Mouse (Mus musculus) MEL (cell line): ENCODE results near the gene Mrps27. TPM values are rescaled to one million over a fixed set of nuclear protein-coding genes. Genes with fewer than 3 reads are reported as not detected.

ENCODE experiments used
- DNase-seq: peaks from one replicate; pipeline ENCODE4 v3.0.0; 2011; ENCODE audit warnings: low read depth, low spot score
- H3K27ac ChIP-seq: 2 replicates; pipeline ENCODE4 v1.5.1; 2012; ENCODE audit warnings: low read depth, mild to moderate bottlenecking, control low read depth, low read length, moderate library complexity; ENCODE audit not compliant: control insufficient read depth
- H3K27me3 ChIP-seq, 2 experiments: fragments of 150-350 bp in 1 of 2; sonication (generic) in 1 of 2; 2 replicates each; pipeline ENCODE4 v1.6.1; 2012; ENCODE audit warnings: low read length in 2 of 2, mild to moderate bottlenecking in 2 of 2, improper control_type of control experiment in 1 of 2, moderate library complexity in 1 of 2; ENCODE audit not compliant: insufficient read depth in 2 of 2, control insufficient read depth in 1 of 2
- H3K36me3 ChIP-seq, 2 experiments: 2 replicates each; pipeline ENCODE4 v1.6.1; 2012 to 2014; ENCODE audit warnings: low read length in 2 of 2, improper control_type of control experiment in 1 of 2, inconsistent platforms in 1 of 2, mild to moderate bottlenecking in 1 of 2; ENCODE audit not compliant: insufficient read depth in 2 of 2, control insufficient read depth in 1 of 2
- H3K4me1 ChIP-seq, 2 experiments: fragments of 150-350 bp in 1 of 2; sonication (generic) in 1 of 2; 2 replicates each; pipeline ENCODE4 v1.6.1; 2012; ENCODE audit warnings: low read length in 2 of 2, improper control_type of control experiment in 1 of 2, mild to moderate bottlenecking in 1 of 2; ENCODE audit not compliant: insufficient read depth in 2 of 2, control insufficient read depth in 1 of 2
- H3K4me3 ChIP-seq, 2 experiments: fragments of 150-350 bp in 1 of 2; sonication (generic) in 1 of 2; 2 replicates each; pipeline ENCODE4 v1.5.1; 2012; ENCODE audit warnings: low read depth in 2 of 2, low read length in 2 of 2, mild to moderate bottlenecking in 2 of 2, moderate library complexity in 2 of 2, control low read depth in 1 of 2, improper control_type of control experiment in 1 of 2; ENCODE audit not compliant: control insufficient read depth in 1 of 2, insufficient read depth in 1 of 2
- H3K79me2 ChIP-seq: 2 replicates; pipeline ENCODE4 v1.6.1; 2012; ENCODE audit warnings: mild to moderate bottlenecking, low read length, moderate library complexity; ENCODE audit not compliant: control insufficient read depth, poor library complexity, insufficient read depth
- H3K9ac ChIP-seq: 2 replicates; pipeline ENCODE4 v1.6.1; 2012; ENCODE audit warnings: low read depth, mild to moderate bottlenecking, control low read depth, low read length, moderate library complexity; ENCODE audit not compliant: control insufficient read depth, poor library complexity, severe bottlenecking
- H3K9me3 ChIP-seq: fragments of 150-350 bp; sonication (generic); replicated peaks from 2 replicates; pipeline ENCODE4 v1.6.1; 2012; ENCODE audit warnings: mild to moderate bottlenecking, low read length, improper control_type of control experiment, moderate library complexity; ENCODE audit not compliant: insufficient read depth
- BHLHE40 ChIP-seq: IDR thresholded peaks from 2 replicates; pipeline ENCODE4 v1.6.1; 2012; ENCODE audit warnings: low read depth, mild to moderate bottlenecking, inconsistent platforms, low read length, improper control_type of control experiment, borderline replicate concordance
- CHD1 ChIP-seq: IDR thresholded peaks from 2 replicates; pipeline ENCODE4 v1.6.1; 2012; ENCODE audit warnings: low read depth, mild to moderate bottlenecking, inconsistent platforms, low read length, improper control_type of control experiment
- CHD2 ChIP-seq: IDR thresholded peaks from 2 replicates; pipeline ENCODE4 v1.6.1; 2011; ENCODE audit warnings: low read length, improper control_type of control experiment
- CTCF ChIP-seq, 3 experiments: IDR thresholded peaks in 2 of 3; conservative IDR thresholded peaks in 1 of 3; 2 replicates each; pipeline ENCODE4 v1.5.1; 2011 to 2012; ENCODE audit warnings: low read length in 3 of 3, low read depth in 2 of 3, mild to moderate bottlenecking in 2 of 3, improper control_type of control experiment in 1 of 3, inconsistent platforms in 1 of 3, mixed read lengths in 1 of 3, moderate library complexity in 1 of 3; ENCODE audit not compliant: control insufficient read depth in 1 of 3, insufficient read depth in 1 of 3, poor library complexity in 1 of 3, severe bottlenecking in 1 of 3
- E2F4 ChIP-seq: IDR thresholded peaks from 2 replicates; pipeline ENCODE4 v1.6.1; 2011; ENCODE audit warnings: low read depth, low read length, improper control_type of control experiment, borderline replicate concordance
- ELF1 ChIP-seq: IDR thresholded peaks from 2 replicates; pipeline ENCODE4 v1.6.1; 2014; ENCODE audit warnings: low read depth, mild to moderate bottlenecking, inconsistent platforms, low read length, improper control_type of control experiment, moderate library complexity
- EP300 ChIP-seq, 2 experiments: IDR thresholded peaks; 2 replicates each; pipeline ENCODE4 v1.6.1; 2011; ENCODE audit warnings: improper control_type of control experiment in 2 of 2, low read length in 2 of 2, low read depth in 1 of 2, mild to moderate bottlenecking in 1 of 2
- ETS1 ChIP-seq: IDR thresholded peaks from 2 replicates; pipeline ENCODE4 v1.6.1; 2012; ENCODE audit warnings: low read depth, mild to moderate bottlenecking, inconsistent platforms, low read length, improper control_type of control experiment, moderate library complexity
- GATA1 ChIP-seq: IDR thresholded peaks from 2 replicates; pipeline ENCODE4 v1.6.1; 2011; ENCODE audit warnings: low read depth, low read length, improper control_type of control experiment
- KAT2A ChIP-seq: conservative IDR thresholded peaks from 2 replicates; pipeline ENCODE4 v1.6.1; 2012; ENCODE audit warnings: low read depth, low read length, improper control_type of control experiment, inconsistent platforms
- MAFK ChIP-seq: IDR thresholded peaks from 2 replicates; pipeline ENCODE4 v1.6.1; 2011; ENCODE audit warnings: low read depth, mild to moderate bottlenecking, low read length, improper control_type of control experiment, borderline replicate concordance
- MXI1 ChIP-seq: IDR thresholded peaks from 2 replicates; pipeline ENCODE4 v1.6.1; 2011; ENCODE audit warnings: mild to moderate bottlenecking, low read depth, low read length, improper control_type of control experiment
- MYB ChIP-seq: IDR thresholded peaks from 2 replicates; pipeline ENCODE4 v1.6.1; 2011; ENCODE audit warnings: mild to moderate bottlenecking, low read depth, low read length, improper control_type of control experiment
- MYC ChIP-seq: IDR thresholded peaks from 2 replicates; pipeline ENCODE4 v1.6.1; 2011; ENCODE audit warnings: low read depth, mild to moderate bottlenecking, low read length, improper control_type of control experiment, moderate library complexity
- NELFE ChIP-seq: IDR thresholded peaks from 2 replicates; pipeline ENCODE4 v1.6.1; 2011; ENCODE audit warnings: low read depth, low read length, improper control_type of control experiment
- NRF1 ChIP-seq: IDR thresholded peaks from 2 replicates; pipeline ENCODE4 v1.6.1; 2014; ENCODE audit warnings: low read depth, mild to moderate bottlenecking, inconsistent platforms, low read length, improper control_type of control experiment, moderate library complexity; ENCODE audit not compliant: poor library complexity, insufficient read depth, severe bottlenecking
- POLR2AphosphoS2 ChIP-seq: IDR thresholded peaks from 2 replicates; pipeline ENCODE4 v1.6.1; 2011; ENCODE audit warnings: low read length, improper control_type of control experiment
- RAD21 ChIP-seq: IDR thresholded peaks from 2 replicates; pipeline ENCODE4 v1.6.1; 2011; ENCODE audit warnings: mild to moderate bottlenecking, low read depth, low read length, improper control_type of control experiment
- SIN3A ChIP-seq: IDR thresholded peaks from 2 replicates; pipeline ENCODE4 v1.6.1; 2012; ENCODE audit warnings: low read length, improper control_type of control experiment, inconsistent platforms
- SMC3 ChIP-seq: IDR thresholded peaks from 2 replicates; pipeline ENCODE4 v1.6.1; 2011; ENCODE audit warnings: low read depth, low read length, improper control_type of control experiment
- TAL1 ChIP-seq: IDR thresholded peaks from 2 replicates; pipeline ENCODE4 v1.6.1; 2012; ENCODE audit warnings: mild to moderate bottlenecking, inconsistent platforms, low read length, moderate library complexity, mixed read lengths
- TBP ChIP-seq: IDR thresholded peaks from 2 replicates; pipeline ENCODE4 v1.8.0; 2011; ENCODE audit warnings: low read depth, low read length, improper control_type of control experiment
- TCF12 ChIP-seq: IDR thresholded peaks from 2 replicates; pipeline ENCODE4 v1.6.1; 2014; ENCODE audit warnings: low read depth, mild to moderate bottlenecking, inconsistent platforms, low read length, improper control_type of control experiment, moderate library complexity
- UBTF ChIP-seq: IDR thresholded peaks from 2 replicates; pipeline ENCODE4 v1.6.1; 2012; ENCODE audit warnings: low read depth, mild to moderate bottlenecking, inconsistent platforms, low read length, improper control_type of control experiment, moderate library complexity, borderline replicate concordance; ENCODE audit not compliant: insufficient read depth
- USF1 ChIP-seq: IDR thresholded peaks from 2 replicates; pipeline ENCODE4 v1.6.1; 2014; ENCODE audit warnings: low read depth, mild to moderate bottlenecking, inconsistent platforms, low read length, improper control_type of control experiment, moderate library complexity
- USF2 ChIP-seq, 2 experiments: IDR thresholded peaks; 2 replicates each; pipeline ENCODE4 v1.6.1; 2011 to 2012; ENCODE audit warnings: improper control_type of control experiment in 2 of 2, low read length in 2 of 2, borderline replicate concordance in 1 of 2, inconsistent platforms in 1 of 2, low read depth in 1 of 2, mild to moderate bottlenecking in 1 of 2; ENCODE audit not compliant: insufficient read depth in 1 of 2
- ZC3H11A ChIP-seq: IDR thresholded peaks from 2 replicates; pipeline ENCODE4 v1.6.1; 2012; ENCODE audit warnings: low read depth, mild to moderate bottlenecking, inconsistent platforms, low read length, improper control_type of control experiment
- ZKSCAN1 ChIP-seq: IDR thresholded peaks from 2 replicates; pipeline ENCODE4 v1.6.1; 2012; ENCODE audit warnings: low read depth, mild to moderate bottlenecking, inconsistent platforms, low read length, improper control_type of control experiment, moderate library complexity
- ZNF384 ChIP-seq: IDR thresholded peaks from 2 replicates; pipeline ENCODE4 v1.6.1; 2012; ENCODE audit warnings: low read depth, mild to moderate bottlenecking, inconsistent platforms, low read length, improper control_type of control experiment
- polyA plus RNA-seq, 2 experiments: library from polyadenylated mRNA; stranded (reverse) in 1 of 2; unstranded in 1 of 2; fragments of >175 nt in 1 of 2; fragments of >200 nt in 1 of 2; gene quantifications; 2 replicates each; pipeline versions ENCODE4 v1.2.1 to v1.2.4; 2012; ENCODE audit warnings: low replicate concordance in 2 of 2, low read depth in 1 of 2; ENCODE audit not compliant: insufficient read length in 2 of 2, insufficient read depth in 1 of 2, missing spikeins in 1 of 2
- total RNA-seq: library from RNA; depleted of rRNA; stranded (reverse); fragments of 300-350 nt; gene quantifications from 2 replicates; pipeline ENCODE4 v1.2.3, GENCODE M21; 2012

Mrps27 gene
- total and polyA plus RNA-seq, 3 experiments: 27.9 to 44.1 TPM; not detected in 1

- no peak overlapping the region for H3K4me3 ChIP-seq
- peaks cover 0 to 4% of the 10 kb centered on the region in 2 experiments; a peak in 3 of 4 replicates for H3K4me1 ChIP-seq
- H3K79me2 ChIP-seq: no peaks in the 10 kb centered on the region
- H3K27me3 ChIP-seq: no peaks in the 10 kb centered on the region
- H3K36me3 ChIP-seq: peaks cover 0 to 3% of the 10 kb centered on the region in 2 experiments; a peak in 1 of 4 replicates
- no peak overlapping the region for H3K27ac ChIP-seq
- no peak overlapping the region for H3K9ac ChIP-seq
- TF ChIP-seq TAL1 (no peak), TCF12 (no peak), EP300 (IDR thresholded peaks at IDR 0.05; ENCODE audit: low read depth in 1 of 2, low read length in 2 of 2) (no peak), SIN3A (no peak), KAT2A (no peak), CHD2 (no peak), CTCF (IDR thresholded peaks at IDR 0.05 in 2 of 3, conservative IDR thresholded peaks at IDR 0.05 in 1 of 3; ENCODE audit: control insufficient read depth in 1 of 3, insufficient read depth in 1 of 3, low read depth in 2 of 3, low read length in 3 of 3, poor library complexity in 1 of 3, severe bottlenecking in 1 of 3) (no peak), GATA1 (no peak), MYC (no peak), USF2 (IDR thresholded peaks at IDR 0.05; ENCODE audit: borderline replicate concordance in 1 of 2, insufficient read depth in 1 of 2, low read depth in 1 of 2, low read length in 2 of 2) (no peak), CHD1 (no peak), UBTF (no peak), NELFE (no peak), ELF1 (no peak), MYB (no peak), RAD21 (no peak), ZC3H11A (no peak), MAFK (no peak)
- H3K9me3 ChIP-seq: no peaks in the 10 kb centered on the region
- DNase-seq: no peak
Observed at GRCm38 (mm10) chr13:99410611-99411515, 66.3 kb downstream of the Mrps27 start.

- no peaks in the 10 kb centered on the region for H3K9me3 ChIP-seq
- H3K27ac ChIP-seq: no peak overlapping the region
- H3K27me3 ChIP-seq: no peaks in the 10 kb centered on the region
- no peak overlapping the region for H3K4me3 ChIP-seq
- H3K79me2 ChIP-seq: no peaks in the 10 kb centered on the region
- H3K9ac ChIP-seq: no peak overlapping the region
- H3K4me1 ChIP-seq: peaks cover 0 to 4% of the 10 kb centered on the region in 2 experiments; a peak in 3 of 4 replicates
- DNase-seq: no peak
- peaks cover 0 to 3% of the 10 kb centered on the region in 2 experiments; a peak in 1 of 4 replicates for H3K36me3 ChIP-seq
- TF ChIP-seq NRF1 (no peak), TCF12 (no peak), POLR2AphosphoS2 (no peak), ETS1 (no peak), GATA1 (no peak), CHD1 (no peak), ZC3H11A (no peak), MXI1 (no peak), TBP (no peak), EP300 (IDR thresholded peaks at IDR 0.05; ENCODE audit: low read depth in 1 of 2, low read length in 2 of 2) (no peak), USF1 (no peak), E2F4 (no peak), MAFK (no peak), ZNF384 (no peak), SMC3 (no peak), BHLHE40 (no peak), CHD2 (no peak), USF2 (IDR thresholded peaks at IDR 0.05; ENCODE audit: borderline replicate concordance in 1 of 2, insufficient read depth in 1 of 2, low read depth in 1 of 2, low read length in 2 of 2) (no peak), ZKSCAN1 (no peak)
Observed at GRCm38 (mm10) chr13:99411761-99412160, 67.2 kb downstream of the Mrps27 start.
